Mouse (Mus musculus) CD4-positive, CD25-positive, alpha-beta regulatory T cell (primary cell): ENCODE results near the gene Cstf1. TPM values are rescaled to one million over a fixed set of nuclear protein-coding genes. Genes with fewer than 3 reads are reported as not detected.

ENCODE experiments used
- polyA plus RNA-seq: library from polyadenylated mRNA; unstranded; fragments of 100-300 nt; shearing (Covaris generic); gene quantifications from one replicate; pipeline ENCODE4 v1.2.1, GENCODE M21; 2017

The Cstf1 gene
- polyA plus RNA-seq, result 33.3 TPM

DNA sequence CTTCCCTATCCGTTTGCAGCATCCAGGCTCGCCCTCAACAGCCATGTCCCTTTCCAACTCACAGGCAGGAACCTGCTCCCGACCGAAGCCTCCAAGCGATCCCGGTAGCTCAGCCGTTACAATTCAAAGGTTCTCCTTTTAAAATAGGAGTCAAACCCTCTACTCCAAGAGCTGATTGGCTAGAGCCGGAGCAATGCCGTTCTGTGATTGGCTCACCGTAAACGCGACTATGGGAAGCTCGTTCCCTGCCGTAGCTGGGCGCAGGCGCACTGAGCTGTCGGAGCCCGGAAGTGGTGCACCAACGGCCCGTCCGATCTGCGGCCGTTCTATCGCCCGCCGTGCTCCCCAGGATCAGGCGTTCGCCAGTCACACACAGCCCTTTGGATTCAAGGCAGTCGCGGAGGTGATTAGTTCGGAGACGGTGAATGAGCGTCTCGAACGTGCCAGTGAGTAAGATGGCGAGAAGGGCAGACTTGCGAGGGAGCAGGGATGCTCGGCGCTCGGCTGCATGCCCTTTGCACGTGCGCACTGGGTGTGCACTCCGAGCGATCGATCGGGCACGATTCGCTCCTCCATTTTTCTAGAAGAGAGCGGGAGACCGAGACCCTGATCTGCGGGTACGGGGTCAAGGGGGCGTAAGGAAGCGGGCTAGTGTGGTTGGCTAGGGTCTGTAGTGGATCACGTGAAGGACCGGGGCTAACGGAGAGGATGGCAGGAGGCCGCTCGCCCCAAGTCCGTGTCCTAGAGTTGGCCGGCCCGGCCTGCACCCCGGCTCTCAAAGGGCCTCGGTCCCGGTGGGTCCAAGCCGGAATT is at the start of gene Cstf1, which contains the start of gene Aurka:
TSS of gene Cstf1 (plus strand) at position 271 of the 813 bp plus-strand sequence.
TSS of gene Aurka (minus strand) at position 125 of the 813 bp plus-strand sequence.

DNA sequence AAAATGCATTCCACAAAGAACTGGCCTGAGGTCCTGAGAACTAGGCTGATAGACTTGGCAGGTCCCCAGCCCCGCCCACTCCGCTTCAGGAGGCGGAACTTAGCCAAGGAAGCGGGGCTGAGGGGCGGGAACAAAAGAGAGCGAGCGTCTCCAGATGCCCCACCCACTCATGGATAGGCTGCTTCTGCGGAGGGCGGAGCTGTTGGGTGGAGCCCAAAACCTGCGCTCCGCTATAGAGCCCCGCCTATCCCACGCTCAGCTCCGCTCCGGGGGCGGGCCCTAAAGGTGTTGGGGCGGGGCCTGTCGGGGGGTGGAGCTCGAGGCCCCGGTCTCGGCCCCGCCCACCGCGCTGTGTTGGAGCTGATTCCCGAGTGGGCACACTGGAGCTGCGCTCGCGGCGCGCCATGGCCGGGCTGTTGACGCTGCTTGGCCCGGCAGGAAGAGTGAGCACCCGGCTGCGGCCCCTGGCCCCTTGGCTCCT is 25.2 kb upstream of the Cstf1 start, which contains the start of gene Fam210b:
TSS of gene Fam210b (plus strand) at position 308 of the 481 bp plus-strand sequence.

DNA sequence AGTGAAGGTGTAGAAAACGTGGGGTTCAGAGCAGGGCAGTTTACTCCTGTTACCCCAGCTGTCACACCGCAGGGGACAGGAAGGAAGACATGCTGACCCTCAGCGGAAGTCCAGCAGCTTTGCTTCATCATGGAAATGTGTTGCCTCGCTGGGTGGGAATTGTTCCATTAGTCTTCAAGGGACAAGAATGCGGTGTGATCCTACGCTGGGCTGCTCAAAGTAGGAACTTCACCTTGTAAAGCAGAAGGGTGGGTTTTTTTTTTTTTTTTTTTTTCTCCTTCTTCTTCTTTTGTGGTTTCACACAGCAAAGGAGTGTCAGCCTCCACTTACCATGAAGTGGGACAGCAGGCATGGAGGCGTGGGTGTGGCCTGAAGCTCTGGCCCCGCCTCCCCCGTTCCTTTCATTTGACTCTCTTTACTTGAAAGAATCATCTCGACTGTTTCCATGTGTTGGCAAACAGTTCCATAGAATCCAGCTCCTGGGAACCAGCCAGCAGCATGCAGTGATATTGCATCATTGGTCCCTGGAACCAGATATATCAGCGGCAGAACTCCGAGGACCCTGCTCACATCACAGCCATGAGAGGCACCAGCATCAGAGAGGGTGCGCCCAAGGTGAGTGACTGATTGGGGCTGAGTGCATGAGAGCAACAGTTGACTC is 23.0 kb downstream of the Cstf1 start, which contains the start of gene Cass4:
TSS of gene Cass4 (plus strand) at position 404 of the 661 bp plus-strand sequence.

Other genes with a start within 250 kb of the Cstf1 start
- not detected for gene Mc3r, start 122.2 kb upstream of the Cstf1 start, polyA plus RNA-seq
- gene Fam210b, start 25.1 kb upstream of the Cstf1 start, polyA plus RNA-seq, result 17.4 TPM
- gene Aurka, start 146 bp upstream of the Cstf1 start, polyA plus RNA-seq, result 4.3 TPM
- 3.7 TPM for gene Cass4, start 23.1 kb downstream of the Cstf1 start, polyA plus RNA-seq
- 122 TPM for gene Rtf2, start 69.9 kb downstream of the Cstf1 start, polyA plus RNA-seq
- gene Gcnt7, start 87.9 kb downstream of the Cstf1 start, polyA plus RNA-seq, result 4.2 TPM
- 1.5 TPM for gene Fam209, start 101.8 kb downstream of the Cstf1 start, polyA plus RNA-seq
- gene Tfap2c, start 178.9 kb downstream of the Cstf1 start, polyA plus RNA-seq, result 0.08 TPM